Comparison of ENCODE assay signal across 10 mouse cellular contexts in genomic region chr2:70259357-70260000, GRCm38 (mm10).
A peak's percentile ranks its signal among the peaks of the same experiment; 100 is the strongest.
DNase-seq lines count a peak whose midpoint lies in the region; ATAC-seq and TF ChIP-seq lines count a peak whose summit lies in the region.
"Had no signal": no experiment of that assay in that cellular context is flagged by ENCODE, and none has a peak within 500 bp of the region (broad histone marks: within the 10 kb centered on the region; RNA-seq: fewer than 3 reads in every experiment).

No protein-coding gene starts in this region.

- TF ChIP-seq CTCF in liver, adult 2 months (IDR thresholded peaks at IDR 0.05; ENCODE audit: low read depth, low read length), result no peak
- TF ChIP-seq CTCF in thymus, adult 2 months (IDR thresholded peaks at IDR 0.05; ENCODE audit: borderline replicate concordance, control insufficient read depth, extremely low read depth, insufficient read depth, low read length, poor library complexity), result no peak

- no peak overlapping the region for H3K27ac ChIP-seq in liver, adult 2 months (replicated peaks; ENCODE audit: insufficient read depth, low read depth, low read length)
- 0 out of 2 replicates have a peak overlapping the region, but pooled peaks have one; percentile 40 for H3K27ac ChIP-seq in forebrain, embryonic 15.5 days (replicated peaks)
- H3K27ac ChIP-seq in midbrain, embryonic 13.5 days, result no peak overlapping the region
- no peak overlapping the region for H3K27ac ChIP-seq in thymus, adult 2 months (ENCODE audit: control insufficient read depth, insufficient read depth, low read length)
- H3K27ac ChIP-seq: limb, embryonic 13.5 days had no signal

- WGBS in liver, adult 2 months, result 23% methylated on average over 8 of the region's 8 CpGs
- 23% methylated on average over 8 of the region's 8 CpGs for WGBS in forebrain, embryonic 15.5 days
- 24% methylated on average over 8 of the region's 8 CpGs for WGBS in midbrain, embryonic 13.5 days
- WGBS in thymus, adult 2 months, result 27% methylated on average over 8 of the region's 8 CpGs

- H3K36me3 ChIP-seq in liver, adult 2 months (ENCODE audit: control insufficient read depth, insufficient read depth, low read length), result no peaks in the 10 kb centered on the region
- H3K36me3 ChIP-seq in forebrain, embryonic 15.5 days, result no peaks in the 10 kb centered on the region
- H3K36me3 ChIP-seq in midbrain, embryonic 13.5 days, result no peaks in the 10 kb centered on the region
- H3K36me3 ChIP-seq in thymus, adult 2 months (ENCODE audit: control insufficient read depth, insufficient read depth, low read length), result no peaks in the 10 kb centered on the region
- H3K36me3 ChIP-seq: limb, embryonic 13.5 days had no signal

- no peak overlapping the region for H3K4me3 ChIP-seq in liver, adult 2 months (ENCODE audit: insufficient read depth, low read depth, low read length)
- H3K4me3 ChIP-seq in forebrain, embryonic 15.5 days, result no peak overlapping the region
- no peak overlapping the region for H3K4me3 ChIP-seq in midbrain, embryonic 13.5 days (replicated peaks)
- H3K4me3 ChIP-seq in thymus, adult 2 months (ENCODE audit: control insufficient read depth, insufficient read depth, low read length), result no peak overlapping the region
- H3K4me3 ChIP-seq: erythroblast, embryonic 14.5 days; limb, embryonic 13.5 days had no signal

- no peaks in the 10 kb centered on the region for H3K9me3 ChIP-seq in forebrain, embryonic 15.5 days
- no peaks in the 10 kb centered on the region for H3K9me3 ChIP-seq in midbrain, embryonic 13.5 days
- H3K9me3 ChIP-seq: limb, embryonic 13.5 days had no signal

- no peak for TF ChIP-seq POLR2A in liver, adult 2 months (IDR thresholded peaks at IDR 0.05; ENCODE audit: extremely low read depth, insufficient read depth, low read length)
- TF ChIP-seq POLR2A in thymus, adult 2 months (IDR thresholded peaks at IDR 0.05; ENCODE audit: control insufficient read depth, extremely low read depth, insufficient read depth, low read length, poor library complexity), result no peak

- peak; percentile 51; the same call in 1 of the 2 replicates for ATAC-seq in forebrain, embryonic 15.5 days (replicated peaks)
- peak; percentile 56; the same call in 1 of the 2 replicates for ATAC-seq in midbrain, embryonic 13.5 days

- no peak overlapping the region for H3K4me2 ChIP-seq in forebrain, embryonic 15.5 days (replicated peaks)
- no peak overlapping the region for H3K4me2 ChIP-seq in midbrain, embryonic 13.5 days (replicated peaks)
- H3K4me2 ChIP-seq: limb, embryonic 13.5 days had no signal

- no peaks in the 10 kb centered on the region for H3K4me1 ChIP-seq in liver, adult 2 months (ENCODE audit: control insufficient read depth, insufficient read depth, low read length)
- peaks cover 37% of the 10 kb centered on the region for H3K4me1 ChIP-seq in forebrain, embryonic 15.5 days
- peaks cover 32% of the 10 kb centered on the region for H3K4me1 ChIP-seq in midbrain, embryonic 13.5 days (replicated peaks)
- H3K4me1 ChIP-seq in thymus, adult 2 months (replicated peaks; ENCODE audit: control insufficient read depth, insufficient read depth, low read length), result peaks cover 6% of the 10 kb centered on the region; the same call in 1 of the 2 replicates

- no peak overlapping the region for H3K9ac ChIP-seq in liver, adult 2 months (ENCODE audit: low read depth, low read length)
- H3K9ac ChIP-seq in forebrain, embryonic 15.5 days (replicated peaks), result no peak overlapping the region
- no peak overlapping the region for H3K9ac ChIP-seq in midbrain, embryonic 13.5 days (replicated peaks)
- H3K9ac ChIP-seq: limb, embryonic 13.5 days had no signal

- H3K27me3 ChIP-seq in liver, adult 2 months (ENCODE audit: control insufficient read depth, insufficient read depth, low read length), result no peaks in the 10 kb centered on the region
- no peaks in the 10 kb centered on the region for H3K27me3 ChIP-seq in forebrain, embryonic 15.5 days
- H3K27me3 ChIP-seq in midbrain, embryonic 13.5 days, result peaks cover 3% of the 10 kb centered on the region; the same call in 1 of the 2 replicates
- no peaks in the 10 kb centered on the region for H3K27me3 ChIP-seq in thymus, adult 2 months (ENCODE audit: control insufficient read depth, insufficient read depth, low read length)

- DNase-seq in cerebellum, postnatal 10 days, result peak; percentile 53 to 58
- DNase-seq in cerebellum, adult 11-12 months, result no peak
- peak; percentile 25 for DNase-seq in liver, adult 2 months (ENCODE audit: extremely low read depth, low read depth, low spot score)
- DNase-seq in liver, result no peak
- no peak for DNase-seq in thymus, adult 2 months
- no peak for DNase-seq in spleen, postnatal 10 days (ENCODE audit: low spot score in 2 of 2)

- no peaks in the 10 kb centered on the region for H3K79me2 ChIP-seq in liver, adult 2 months (ENCODE audit: control insufficient read depth, insufficient read depth, low read length)

Comparison
In these comparisons a context has a peak if more than half of its experiments do, and no peak if none do; other contexts are left out.
1. DNase-seq: peak in cerebellum, postnatal 10 days (2 of 2) and liver, adult 2 months (single experiment); none in cerebellum, adult 11-12 months (single experiment), liver (single experiment), thymus, adult 2 months (single experiment) and spleen, postnatal 10 days (0 of 2).